Mouse (Mus musculus) spleen, adult 2 months (tissue): Measurements from ENCODE around the gene Nol12. TPM values are rescaled to one million over a fixed set of nuclear protein-coding genes. Genes with fewer than 3 reads are reported as not detected.

Experiments used
- DNase-seq, 2 experiments: peaks; one replicate each; pipeline versions ENCODE4 v3.0.0 to v3.0.0-alpha.2; 2012 to 2021; ENCODE audit warnings: low spot score in 2 of 2, low read depth in 1 of 2
- H3K27ac ChIP-seq: fragments of 200-500 bp; 2 replicates; pipeline ENCODE4 v1.5.1; 2012; ENCODE audit warnings: low read length, inconsistent platforms; ENCODE audit not compliant: insufficient read depth
- H3K27me3 ChIP-seq: fragments of 200-500 bp; 2 replicates; pipeline ENCODE4 v1.6.1; 2012; ENCODE audit warnings: mild to moderate bottlenecking, moderate library complexity, low read length, inconsistent platforms; ENCODE audit not compliant: control insufficient read depth, insufficient read depth
- H3K36me3 ChIP-seq: fragments of 200-500 bp; 2 replicates; pipeline ENCODE4 v1.6.1; 2012; ENCODE audit warnings: mild to moderate bottlenecking, low read length, inconsistent platforms; ENCODE audit not compliant: control insufficient read depth, insufficient read depth
- H3K4me1 ChIP-seq: fragments of 200-500 bp; 2 replicates; pipeline ENCODE4 v1.6.1; 2011; ENCODE audit warnings: inconsistent platforms; ENCODE audit not compliant: control insufficient read depth, insufficient read depth, insufficient read length
- H3K4me3 ChIP-seq: fragments of 200-500 bp; 2 replicates; pipeline ENCODE4 v1.5.1; 2011; ENCODE audit warnings: mild to moderate bottlenecking, inconsistent platforms; ENCODE audit not compliant: insufficient read depth, insufficient read length; ENCODE audit errors: extremely low read depth
- CTCF ChIP-seq: fragments of 200-500 bp; IDR thresholded peaks from 2 replicates; pipeline ENCODE4 v1.5.1; 2011; ENCODE audit warnings: mild to moderate bottlenecking, inconsistent platforms; ENCODE audit not compliant: insufficient read depth, insufficient read length, insufficient replicate concordance; ENCODE audit errors: extremely low read depth
- POLR2A ChIP-seq: fragments of 200-500 bp; IDR thresholded peaks from 2 replicates; pipeline ENCODE4 v1.6.1; 2011; ENCODE audit warnings: low read depth, low read length, inconsistent platforms
- WGBS: fragments of 180-500 bp; shearing (Covaris S2); methylation state at CpG from one replicate; pipeline ENCODE4 v1.1.7; 2018; 5-methylcytosine and 5-hydroxymethylcytosine counted together
- polyA plus RNA-seq: library from polyadenylated mRNA; depleted of rRNA; stranded (reverse); fragments of >200 nt; gene quantifications from 2 replicates; pipeline ENCODE4 v1.2.3, GENCODE M21; 2012

The Nol12 gene
- polyA plus RNA-seq, 1 experiment, result 14.2 TPM

DNA sequence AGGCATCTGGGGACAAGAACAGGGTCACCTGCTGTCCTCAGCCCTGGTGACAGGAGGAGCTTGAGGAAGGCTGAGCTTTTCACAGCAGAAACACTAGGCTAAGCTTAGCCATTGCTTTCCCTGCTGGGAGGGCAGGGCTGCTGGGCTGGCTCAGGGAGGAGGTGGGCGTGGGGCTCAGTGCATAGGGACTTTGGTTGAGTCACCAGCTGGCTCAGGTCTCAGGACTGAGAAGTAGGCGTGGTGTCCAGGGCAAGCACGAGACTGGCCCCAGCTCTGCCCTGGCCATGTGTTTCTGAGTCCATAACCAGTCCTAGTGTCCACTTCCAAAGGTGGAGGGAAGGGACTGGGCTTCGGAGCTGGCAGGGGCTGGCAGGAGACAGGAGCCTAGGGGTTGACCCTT lies 25.4 kb downstream of the Nol12 start:
- 74% methylated on average over 4 of the region's 4 CpGs for WGBS
- Histone ChIP-seq H3K4me3 (no peak overlapping the region), H3K27me3 (no peaks in the 10 kb centered on the region), H3K4me1 (no peaks in the 10 kb centered on the region), H3K27ac (no peak overlapping the region), H3K36me3 (no peaks in the 10 kb centered on the region)
- no peak for DNase-seq
- TF ChIP-seq CTCF, result no peak
- TF ChIP-seq POLR2A, result no peak

DNA sequence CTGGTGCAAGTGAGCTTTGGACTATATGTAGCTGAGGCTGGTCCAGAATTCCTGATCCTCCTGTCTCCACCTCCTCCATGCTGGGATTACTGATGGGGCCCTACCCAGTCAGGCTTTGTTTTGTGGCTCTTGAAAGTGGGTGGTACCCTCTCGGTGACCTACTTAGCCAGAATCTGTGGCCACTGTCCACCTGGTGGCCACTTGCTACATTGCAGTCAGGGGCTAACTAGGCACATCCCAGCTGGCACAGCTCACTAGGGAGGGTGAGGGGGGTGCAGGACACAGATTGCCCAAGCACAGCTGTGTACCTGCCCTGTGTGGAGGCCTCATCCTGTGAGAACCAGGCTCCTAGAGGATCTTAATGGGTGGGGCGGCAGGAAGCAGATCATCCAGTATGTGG lies 28.2 kb downstream of the Nol12 start:
- Histone ChIP-seq H3K4me1 (no peaks in the 10 kb centered on the region), H3K27me3 (no peaks in the 10 kb centered on the region), H3K4me3 (no peak overlapping the region), H3K27ac (no peak overlapping the region), H3K36me3 (no peaks in the 10 kb centered on the region)
- WGBS, result 37% methylated on average over 2 of the region's 2 CpGs
- TF ChIP-seq CTCF (peak; percentile 47; the same call in 1 of the 2 replicates), POLR2A (no peak)
- no peak for DNase-seq

DNA sequence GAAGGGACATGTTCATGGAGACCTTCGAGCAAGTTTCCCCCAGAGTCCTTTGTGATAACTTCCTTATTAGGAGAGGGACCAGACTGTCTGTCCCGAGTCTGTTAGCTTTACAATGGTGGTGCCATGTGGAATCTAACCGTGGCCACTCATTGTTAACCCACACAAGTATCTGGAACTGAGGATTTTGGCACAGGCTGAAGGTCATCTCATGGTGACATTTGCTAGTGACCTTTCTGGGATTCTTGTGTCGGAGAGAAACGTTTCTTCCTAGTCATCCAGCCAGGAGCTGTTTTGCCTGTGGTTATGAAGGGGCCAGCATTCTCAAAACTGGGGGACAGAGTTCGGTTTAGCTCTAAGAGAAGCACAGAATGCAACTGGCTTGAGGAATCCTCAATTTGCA lies 36.9 kb downstream of the Nol12 start:
- TF ChIP-seq CTCF, result no peak
- no peak for TF ChIP-seq POLR2A
- Histone ChIP-seq H3K27me3 (no peaks in the 10 kb centered on the region), H3K4me1 (no peaks in the 10 kb centered on the region), H3K36me3 (no peaks in the 10 kb centered on the region), H3K4me3 (no peak overlapping the region), H3K27ac (no peak overlapping the region)
- DNase-seq, result no peak
- WGBS, result 61% methylated on average over 6 of the region's 6 CpGs

DNA sequence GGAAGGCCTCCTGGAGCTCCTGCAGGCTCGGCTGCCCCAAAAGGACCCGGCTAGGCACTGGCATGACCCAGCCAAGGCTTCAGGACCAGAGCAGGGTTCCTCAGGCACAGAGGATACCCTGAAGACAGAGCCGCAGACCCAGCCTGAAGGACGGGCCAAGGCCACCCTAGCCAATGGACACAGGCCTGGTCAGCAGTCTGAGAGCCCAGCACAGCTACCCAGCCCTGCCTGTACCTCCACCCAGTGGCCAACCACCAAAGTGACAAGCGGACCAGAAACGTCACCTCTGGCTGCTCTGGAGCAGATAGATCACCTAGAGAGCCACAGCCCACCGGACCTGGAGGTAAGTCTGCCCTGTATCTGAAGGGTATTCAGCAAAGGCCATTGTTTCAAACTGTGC lies 39.2 kb downstream of the Nol12 start:
- 92% methylated on average over 7 of the region's 7 CpGs for WGBS
- Histone ChIP-seq H3K4me3 (no peak overlapping the region), H3K36me3 (no peaks in the 10 kb centered on the region), H3K4me1 (no peaks in the 10 kb centered on the region), H3K27me3 (no peaks in the 10 kb centered on the region), H3K27ac (no peak overlapping the region)
- no peak for TF ChIP-seq CTCF
- TF ChIP-seq POLR2A, result no peak
- no peak for DNase-seq

DNA sequence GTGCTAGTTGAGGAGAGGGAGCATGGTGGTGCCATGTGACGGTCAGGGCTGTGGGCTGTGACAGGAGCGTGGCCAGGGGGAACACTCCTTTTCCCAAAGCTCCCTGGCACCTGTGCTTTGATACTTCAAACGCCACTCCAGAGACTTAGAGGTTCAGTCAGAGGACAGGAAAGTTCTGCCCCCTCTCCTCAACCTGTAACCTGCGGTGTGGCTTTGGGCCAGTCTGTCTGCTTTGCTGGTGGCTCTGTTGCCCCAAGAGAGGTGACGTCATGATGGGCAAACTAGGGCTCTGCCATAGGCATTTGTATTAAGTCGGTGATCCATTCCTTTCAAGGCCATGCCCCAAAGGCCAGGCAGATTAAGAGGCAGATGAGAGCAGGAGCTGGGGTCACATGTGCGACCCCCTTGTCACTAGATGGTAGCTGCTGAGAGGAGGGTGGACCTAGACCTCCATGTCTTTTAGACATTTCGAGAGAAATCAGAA lies 43.0 kb downstream of the Nol12 start:
- Histone ChIP-seq H3K27ac (no peak overlapping the region), H3K36me3 (no peaks in the 10 kb centered on the region), H3K27me3 (no peaks in the 10 kb centered on the region), H3K4me3 (no peak overlapping the region), H3K4me1 (peaks cover 4% of the 10 kb centered on the region; the same call in 1 of the 2 replicates)
- 91% methylated on average over 8 of the region's 8 CpGs for WGBS
- TF ChIP-seq CTCF (no peak), POLR2A (no peak)
- no peak for DNase-seq

DNA sequence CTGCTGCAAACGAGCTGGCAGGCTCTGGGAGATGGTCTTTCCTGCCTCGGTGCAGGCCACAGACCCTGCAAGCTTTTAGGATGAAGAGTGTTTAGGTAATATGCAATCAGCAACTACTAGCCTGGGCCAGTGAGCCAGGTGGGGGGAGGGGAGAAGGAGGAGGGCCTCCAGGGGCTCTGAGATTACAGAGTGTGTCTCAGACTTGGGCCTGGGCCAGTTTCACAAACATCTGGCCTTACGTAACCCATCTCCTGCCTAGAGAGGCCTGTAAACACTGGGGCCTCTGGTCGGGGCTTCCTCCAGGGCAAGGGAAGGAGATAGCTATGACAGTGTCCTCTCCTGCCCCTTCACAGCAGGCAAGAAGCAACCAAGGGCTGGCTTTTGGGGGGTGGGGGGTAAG lies 44.1 kb downstream of the Nol12 start:
- Histone ChIP-seq H3K27ac (no peak overlapping the region; the same call in 1 of the 2 replicates), H3K4me3 (no peak overlapping the region), H3K4me1 (peaks cover 8% of the 10 kb centered on the region; the same call in 1 of the 2 replicates), H3K27me3 (no peaks in the 10 kb centered on the region), H3K36me3 (no peaks in the 10 kb centered on the region)
- DNase-seq, result no peak
- 16% methylated on average over 4 of the region's 4 CpGs for WGBS
- TF ChIP-seq CTCF (no peak), POLR2A (no peak)

DNA sequence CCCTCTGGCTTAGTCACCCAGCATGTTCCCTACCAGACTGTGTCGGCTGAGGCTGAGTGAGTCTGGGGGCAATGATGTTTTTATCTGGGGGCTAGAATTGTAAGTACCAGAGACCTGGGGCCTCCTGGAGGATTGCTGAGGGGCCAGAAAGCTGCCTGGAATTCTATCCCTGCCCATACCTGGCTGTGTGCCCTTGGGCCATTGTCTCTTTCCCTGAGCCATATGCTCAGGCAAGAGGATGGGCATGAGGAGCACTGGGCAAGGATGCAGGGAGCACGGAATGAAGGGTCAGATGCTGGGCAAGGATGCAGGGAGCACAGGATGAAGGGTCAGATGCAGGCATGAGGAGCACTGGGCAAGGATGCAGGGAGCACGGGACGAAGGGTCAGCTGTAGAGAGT lies 45.4 kb downstream of the Nol12 start:
- Histone ChIP-seq H3K36me3 (no peaks in the 10 kb centered on the region), H3K27me3 (no peaks in the 10 kb centered on the region), H3K27ac (no peak overlapping the region), H3K4me3 (no peak overlapping the region), H3K4me1 (peaks cover 15% of the 10 kb centered on the region; the same call in 1 of the 2 replicates)
- no peak for TF ChIP-seq CTCF
- no peak for TF ChIP-seq POLR2A
- 91% methylated on average over 4 of the region's 4 CpGs for WGBS
- DNase-seq, result no peak
